Mouse (Mus musculus) lung, adult 2 months (tissue): ENCODE results near the gene Mc3r.

ENCODE experiments used
- CTCF ChIP-seq: fragments of 200-500 bp; IDR thresholded peaks from 2 replicates; pipeline ENCODE4 v1.5.1; 2011; ENCODE audit warnings: mild to moderate bottlenecking, low read length, control low read depth; ENCODE audit not compliant: insufficient read depth
- POLR2A ChIP-seq: fragments of 200-500 bp; IDR thresholded peaks from 2 replicates; pipeline ENCODE4 v1.6.1; 2011; ENCODE audit warnings: low read depth, mild to moderate bottlenecking, control low read depth, low read length, borderline replicate concordance; ENCODE audit errors: extremely low read depth

DNA sequence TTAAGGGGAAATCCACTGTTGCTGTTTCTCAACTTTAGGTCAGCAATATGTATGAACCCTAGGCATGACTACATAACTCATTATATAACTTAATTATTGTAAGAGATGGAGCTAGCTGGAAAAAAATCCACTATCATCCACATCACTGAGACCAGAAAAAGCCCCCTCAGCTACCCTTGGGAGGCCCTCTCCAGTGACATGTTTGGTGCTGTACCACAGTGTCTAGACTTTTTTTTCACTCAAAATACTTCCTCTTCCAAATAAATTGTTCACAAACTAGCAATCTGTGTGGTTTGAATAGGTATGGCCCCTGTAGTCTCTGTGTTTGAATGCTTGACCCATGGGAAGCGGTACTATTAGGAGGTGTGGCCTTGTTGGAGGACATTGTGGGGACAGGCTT lies 39.4 kb downstream of the Mc3r start:
- no peak for TF ChIP-seq CTCF
- TF ChIP-seq POLR2A, result no peak
